ENCODE assay signal across 14 mouse cellular contexts in genomic region chr12:112153597-112153996, GRCm38 (mm10). TPM values are rescaled to one million over a fixed set of nuclear protein-coding genes. Genes with fewer than 3 reads are reported as not detected.
A peak's percentile ranks its signal among the peaks of the same experiment; 100 is the strongest.
DNase-seq lines count a peak whose midpoint lies in the region; ATAC-seq and TF ChIP-seq lines count a peak whose summit lies in the region.
"Had no signal": no experiment of that assay in that cellular context is flagged by ENCODE, and none has a peak within 500 bp of the region (broad histone marks: within the 10 kb centered on the region; RNA-seq: fewer than 3 reads in every experiment).

No protein-coding gene starts in this region.

- TF ChIP-seq EP300 in liver, postnatal 0 days (IDR thresholded peaks at IDR 0.05; ENCODE audit: low read depth) = no peak

- ATAC-seq in liver, postnatal 0 days = no peak
- no peak for ATAC-seq in liver, embryonic 12.5 days
- no peak for ATAC-seq in stomach, embryonic 16.5 days (ENCODE audit: insufficient read depth, low FRiP score)

- DNase-seq in heart, adult 11 months = peak; percentile 97
- DNase-seq in heart, postnatal 25 days (ENCODE audit: low spot score) = no peak
- no peak for DNase-seq in liver, postnatal 0 days
- peak; percentile 39 to 40 for DNase-seq in kidney, postnatal 36 days
- no peak for DNase-seq in gastrocnemius, postnatal 4 days (ENCODE audit: low spot score in 2 of 2)
- no peak for DNase-seq in left cerebral cortex, postnatal 14 days (ENCODE audit: low spot score in 2 of 2)
- DNase-seq: adrenal gland, postnatal 10 days; cerebellum, adult 2 months; right cerebral cortex, adult 18-20 months had no signal

- no peaks in the 10 kb centered on the region for H3K4me1 ChIP-seq in liver, postnatal 0 days (ENCODE audit: insufficient read depth)
- H3K4me1 ChIP-seq in liver, embryonic 12.5 days = peaks cover 20% of the 10 kb centered on the region
- peaks cover 19% of the 10 kb centered on the region for H3K4me1 ChIP-seq in stomach, embryonic 16.5 days (ENCODE audit: control insufficient read depth, insufficient read depth, low read length)

- 68% methylated on average over 12 of the region's 12 CpGs for WGBS in liver, postnatal 0 days (ENCODE audit: insufficient replicate concordance)
- WGBS in liver, embryonic 12.5 days (ENCODE audit: insufficient replicate concordance) = 71% methylated on average over 12 of the region's 12 CpGs
- 68% methylated on average over 12 of the region's 12 CpGs for WGBS in stomach, embryonic 16.5 days

- H3K4me2 ChIP-seq in liver, postnatal 0 days (ENCODE audit: low read depth, low read length) = no peak overlapping the region
- no peak overlapping the region for H3K4me2 ChIP-seq in liver, embryonic 12.5 days
- H3K4me2 ChIP-seq in stomach, embryonic 16.5 days (ENCODE audit: low read depth, low read length) = no peak overlapping the region
- H3K4me2 ChIP-seq: liver, embryonic 11.5 days had no signal

- H3K36me3 ChIP-seq in liver, postnatal 0 days (replicated peaks; ENCODE audit: insufficient read depth, low read length) = no peaks in the 10 kb centered on the region
- H3K36me3 ChIP-seq in liver, embryonic 12.5 days = no peaks in the 10 kb centered on the region
- no peaks in the 10 kb centered on the region for H3K36me3 ChIP-seq in stomach, embryonic 16.5 days (ENCODE audit: control insufficient read depth, insufficient read depth, low read length)

- H3K9me3 ChIP-seq in liver, postnatal 0 days (ENCODE audit: low read length) = no peaks in the 10 kb centered on the region
- H3K9me3 ChIP-seq in liver, embryonic 12.5 days (replicated peaks) = no peaks in the 10 kb centered on the region
- no peaks in the 10 kb centered on the region for H3K9me3 ChIP-seq in stomach, embryonic 16.5 days (replicated peaks; ENCODE audit: control insufficient read depth, low read length)

- intact Hi-C loops in heart, postnatal 25 days (cut with DNase I) = no loop called here
- intact Hi-C loops in left cerebral cortex, postnatal 14 days (cut with DNase I) = no loop called here

- H3K27ac ChIP-seq in liver, postnatal 0 days (ENCODE audit: low read depth) = 0 out of 2 replicates have a peak overlapping the region, but pooled peaks have one; percentile 3
- H3K27ac ChIP-seq in liver, embryonic 12.5 days = no peak overlapping the region
- H3K27ac ChIP-seq in stomach, embryonic 16.5 days (ENCODE audit: low read length) = peak overlapping the region; percentile 3; the same call in 1 of the 2 replicates

- no peak overlapping the region for H3K9ac ChIP-seq in liver, postnatal 0 days (replicated peaks)
- H3K9ac ChIP-seq in liver, embryonic 12.5 days = no peak overlapping the region
- 0 out of 2 replicates have a peak overlapping the region, but pooled peaks have one; percentile 21 for H3K9ac ChIP-seq in stomach, embryonic 16.5 days (ENCODE audit: low read length)

- no peaks in the 10 kb centered on the region for H3K27me3 ChIP-seq in liver, postnatal 0 days (ENCODE audit: insufficient read depth, low read length)
- peaks cover 8% of the 10 kb centered on the region for H3K27me3 ChIP-seq in liver, embryonic 12.5 days (replicated peaks)
- H3K27me3 ChIP-seq in stomach, embryonic 16.5 days (ENCODE audit: control insufficient read depth, insufficient read depth, low read length) = no peaks in the 10 kb centered on the region

- no peak for TF ChIP-seq CTCF in liver, postnatal 0 days (IDR thresholded peaks at IDR 0.05; ENCODE audit: low read depth)

- H3K4me3 ChIP-seq in liver, postnatal 0 days (ENCODE audit: low read depth, low read length) = no peak overlapping the region
- no peak overlapping the region for H3K4me3 ChIP-seq in liver, embryonic 12.5 days
- no peak overlapping the region for H3K4me3 ChIP-seq in stomach, embryonic 16.5 days (replicated peaks; ENCODE audit: low read length)
- H3K4me3 ChIP-seq: myocyte had no signal

RNA-seq across cellular contexts. Expression of gene Kif26a, which starts 7.6 kb away (rescaled TPM):
- total RNA-seq in heart, postnatal 25 days (2021) = 10 to 100 TPM; 14.3 to 16.6 TPM
- polyA plus RNA-seq in liver, postnatal 0 days (2015; fragmentation: Nextera tagmentation; extraction: Ambion mirVana) = 0.14 and 0.17 TPM in 2 replicates
- 0.44 and 0.51 TPM in 2 replicates for polyA plus RNA-seq in liver, embryonic 12.5 days (2016; fragmentation: Nextera tagmentation; extraction: Ambion mirVana)
- 2.6 and 3.5 TPM in 2 replicates for polyA plus RNA-seq in stomach, embryonic 16.5 days (2015; fragmentation: Nextera tagmentation; extraction: Ambion mirVana)
- 10 to 100 TPM; 14.5 to 15.8 TPM for total RNA-seq in gastrocnemius, postnatal 4 days (2021)
- total RNA-seq in left cerebral cortex, postnatal 14 days (2021) = 1 to 10 TPM; 5.8 to 8.1 TPM
- total RNA-seq: hematopoietic stem cell, adult 5-6 weeks had no signal

RNA-seq across cellular contexts. Expression of gene Aspg, which starts 47.1 kb away (rescaled TPM):
- total RNA-seq in heart, postnatal 25 days (2021) = under 1 TPM; 0.25 to 0.47 TPM
- 12.6 and 14.8 TPM in 2 replicates for polyA plus RNA-seq in liver, postnatal 0 days (2015; fragmentation: Nextera tagmentation; extraction: Ambion mirVana)
- 0.46 and 0.50 TPM in 2 replicates for polyA plus RNA-seq in liver, embryonic 12.5 days (2016; fragmentation: Nextera tagmentation; extraction: Ambion mirVana)
- polyA plus RNA-seq in stomach, embryonic 16.5 days (2015; fragmentation: Nextera tagmentation; extraction: Ambion mirVana) = 3.8 and 5.2 TPM in 2 replicates
- under 1 TPM; 0.32 to 0.62 TPM for total RNA-seq in gastrocnemius, postnatal 4 days (2021)
- total RNA-seq in left cerebral cortex, postnatal 14 days (2021) = 1 to 10 TPM; 1.9 to 4.7 TPM
- total RNA-seq: hematopoietic stem cell, adult 5-6 weeks had no signal

Comparison
In these comparisons a context has a peak if more than half of its experiments do, and no peak if none do; other contexts are left out.
1. DNase-seq: peak in heart, adult 11 months (single experiment) and kidney, postnatal 36 days (2 of 2); none in heart, postnatal 25 days (single experiment), liver, postnatal 0 days (single experiment), gastrocnemius, postnatal 4 days (0 of 2) and left cerebral cortex, postnatal 14 days (0 of 2).